In genomic region chr1:193513929-193514710, GRCm38 (mm10) we compare ENCODE assay signal across 8 mouse cellular contexts.
A peak's percentile ranks its signal among the peaks of the same experiment; 100 is the strongest.
DNase-seq lines count a peak whose midpoint lies in the region; ATAC-seq and TF ChIP-seq lines count a peak whose summit lies in the region.

No protein-coding gene starts in this region.

- WGBS in embryonic facial prominence, embryonic 14.5 days = 35% methylated on average over 9 of the region's 9 CpGs
- 39% methylated on average over 9 of the region's 9 CpGs for WGBS in limb, embryonic 14.5 days

- no peak overlapping the region for H3K4me2 ChIP-seq in embryonic facial prominence, embryonic 14.5 days (ENCODE audit: low read depth, low read length)
- no peak overlapping the region for H3K4me2 ChIP-seq in limb, embryonic 14.5 days (replicated peaks; ENCODE audit: low read depth, low read length, severe bottlenecking)

- peak; percentile 18 for DNase-seq in left cerebral cortex, postnatal 4 days
- no peak for DNase-seq in left cerebral cortex, postnatal 25 days (ENCODE audit: low spot score in 2 of 2)
- peak; percentile 87 for DNase-seq in embryonic facial prominence, embryonic 14.5 days (ENCODE audit: low spot score)
- no peak for DNase-seq in limb, embryonic 14.5 days (ENCODE audit: low spot score)
- peak; percentile 20 for DNase-seq in thymus, postnatal 25 days
- DNase-seq in B cell, adult 2 months = no peak
- DNase-seq in natural killer cell, adult 2 months (ENCODE audit: low spot score in 2 of 2) = no peak

- no peaks in the 10 kb centered on the region for H3K9me3 ChIP-seq in embryonic facial prominence, embryonic 14.5 days (ENCODE audit: control insufficient read depth, low read length)
- no peaks in the 10 kb centered on the region for H3K9me3 ChIP-seq in limb, embryonic 14.5 days (ENCODE audit: control insufficient read depth, low read length)

- peak overlapping the region; percentile 28 for H3K27ac ChIP-seq in embryonic facial prominence, embryonic 14.5 days (replicated peaks; ENCODE audit: low read depth, low read length)
- H3K27ac ChIP-seq in limb, embryonic 14.5 days (replicated peaks; ENCODE audit: low read depth, low read length) = peak overlapping the region; percentile 33; the same call in 1 of the 2 replicates

- no peaks in the 10 kb centered on the region for H3K36me3 ChIP-seq in embryonic facial prominence, embryonic 14.5 days (ENCODE audit: control insufficient read depth, insufficient read depth, low read length)
- no peaks in the 10 kb centered on the region for H3K36me3 ChIP-seq in limb, embryonic 14.5 days (ENCODE audit: control insufficient read depth, insufficient read depth, low read length)

- no peak overlapping the region for H3K9ac ChIP-seq in embryonic facial prominence, embryonic 14.5 days (ENCODE audit: low read depth, low read length)
- no peak overlapping the region for H3K9ac ChIP-seq in limb, embryonic 14.5 days (ENCODE audit: low read depth, low read length, severe bottlenecking)

- intact Hi-C loops in left cerebral cortex, postnatal 4 days (cut with DNase I) = no loop called here
- intact Hi-C loops in left cerebral cortex, postnatal 25 days (cut with DNase I) = no loop called here

- H3K4me3 ChIP-seq in embryonic facial prominence, embryonic 14.5 days (ENCODE audit: low read depth, low read length) = no peak overlapping the region
- H3K4me3 ChIP-seq in limb, embryonic 14.5 days (replicated peaks; ENCODE audit: low read length) = no peak overlapping the region

- ATAC-seq in embryonic facial prominence, embryonic 14.5 days (ENCODE audit: low read depth) = peak; percentile 63
- ATAC-seq in limb, embryonic 14.5 days (ENCODE audit: low FRiP score, low read depth) = peak; percentile 27; the same call in 1 of the 2 replicates
- no peak for ATAC-seq in activated CD4-positive, CD25-positive, alpha-beta regulatory T cell, adult 4 months

- H3K27me3 ChIP-seq in embryonic facial prominence, embryonic 14.5 days (replicated peaks; ENCODE audit: control insufficient read depth, insufficient read depth, low read length) = no peaks in the 10 kb centered on the region
- no peaks in the 10 kb centered on the region for H3K27me3 ChIP-seq in limb, embryonic 14.5 days (ENCODE audit: control insufficient read depth, insufficient read depth, low read length)

- TF ChIP-seq POLR2A in limb, embryonic 14.5 days (IDR thresholded peaks at IDR 0.05; ENCODE audit: borderline replicate concordance, extremely low read depth, insufficient read depth, insufficient read length) = no peak

- H3K4me1 ChIP-seq in embryonic facial prominence, embryonic 14.5 days (ENCODE audit: control insufficient read depth, insufficient read depth, low read length) = peaks cover 31% of the 10 kb centered on the region
- peaks cover 43% of the 10 kb centered on the region for H3K4me1 ChIP-seq in limb, embryonic 14.5 days (ENCODE audit: control insufficient read depth, insufficient read depth, low read length)

Comparison
In these comparisons a context has a peak if more than half of its experiments do, and no peak if none do; other contexts are left out.
1. DNase-seq: peak in left cerebral cortex, postnatal 4 days (single experiment), embryonic facial prominence, embryonic 14.5 days (single experiment) and thymus, postnatal 25 days (single experiment); none in left cerebral cortex, postnatal 25 days (0 of 2), limb, embryonic 14.5 days (single experiment), B cell, adult 2 months (0 of 2) and natural killer cell, adult 2 months (0 of 2).